Mouse (Mus musculus): ENCODE measurements around the gene Lgals9. TPM values are rescaled to one million over a fixed set of nuclear protein-coding genes. Genes with fewer than 3 reads are reported as not detected.
A peak's percentile ranks its signal among the peaks of the same experiment; 100 is the strongest.

Gene Lgals9
- polyA plus RNA-seq, 1 experiment: not detected

GRCm38 (mm10) chr11:79019839-79020534 is 35.2 kb upstream of the Lgals9 start:
- TF ChIP-seq POLR2A (IDR thresholded peaks at IDR 0.05; ENCODE audit: insufficient read depth, low read depth, low read length): no peak
- TF ChIP-seq CTCF (IDR thresholded peaks at IDR 0.05; ENCODE audit: insufficient read depth, low read depth, low read length): peak; percentile 51; the same call in 1 of the 2 replicates
- no peak overlapping the region for H3K4me3 ChIP-seq (ENCODE audit: insufficient read depth, low read depth, low read length)
- 75% methylated on average over 17 of the region's 17 CpGs for WGBS
- peaks cover 8% of the 10 kb centered on the region for H3K4me1 ChIP-seq (ENCODE audit: control insufficient read depth, insufficient read depth, low read length)
- no peak overlapping the region for H3K27ac ChIP-seq (ENCODE audit: insufficient read depth, low read depth, low read length)

GRCm38 (mm10) chr11:79018954-79019704 is 34.4 kb upstream of the Lgals9 start:
- TF ChIP-seq CTCF (IDR thresholded peaks at IDR 0.05; ENCODE audit: insufficient read depth, low read depth, low read length) (peak; percentile 53; the same call in 1 of the 2 replicates), POLR2A (IDR thresholded peaks at IDR 0.05; ENCODE audit: insufficient read depth, low read depth, low read length) (no peak)
- Histone ChIP-seq H3K4me3 (ENCODE audit: insufficient read depth, low read depth, low read length) (no peak overlapping the region), H3K4me1 (ENCODE audit: control insufficient read depth, insufficient read depth, low read length) (peaks cover 8% of the 10 kb centered on the region), H3K27ac (ENCODE audit: insufficient read depth, low read depth, low read length) (no peak overlapping the region)
- 50% methylated on average over 11 of the region's 11 CpGs for WGBS

GRCm38 (mm10) chr11:79017161-79017606 is 32.4 kb upstream of the Lgals9 start:
- TF ChIP-seq CTCF (IDR thresholded peaks at IDR 0.05; ENCODE audit: insufficient read depth, low read depth, low read length): no peak
- no peak for TF ChIP-seq POLR2A (IDR thresholded peaks at IDR 0.05; ENCODE audit: insufficient read depth, low read depth, low read length)
- peaks cover 8% of the 10 kb centered on the region for H3K4me1 ChIP-seq (ENCODE audit: control insufficient read depth, insufficient read depth, low read length)
- 75% methylated on average over 7 of the region's 7 CpGs for WGBS

GRCm38 (mm10) chr11:79016236-79016635 is 31.5 kb upstream of the Lgals9 start:
- 58% methylated on average over 12 of the region's 12 CpGs for WGBS
- Histone ChIP-seq H3K27ac (ENCODE audit: insufficient read depth, low read depth, low read length) (no peak overlapping the region), H3K4me3 (ENCODE audit: insufficient read depth, low read depth, low read length) (no peak overlapping the region), H3K4me1 (ENCODE audit: control insufficient read depth, insufficient read depth, low read length) (peaks cover 8% of the 10 kb centered on the region)
- TF ChIP-seq CTCF (IDR thresholded peaks at IDR 0.05; ENCODE audit: insufficient read depth, low read depth, low read length): no peak
- no peak for TF ChIP-seq POLR2A (IDR thresholded peaks at IDR 0.05; ENCODE audit: insufficient read depth, low read depth, low read length)

More at GRCm38 (mm10) chr11:79017161-79017606, 32.4 kb upstream of the Lgals9 start:
- Histone ChIP-seq H3K27ac (ENCODE audit: insufficient read depth, low read depth, low read length) (no peak overlapping the region), H3K4me3 (ENCODE audit: insufficient read depth, low read depth, low read length) (no peak overlapping the region)

- 85% methylated on average over 24 of the region's 24 CpGs for WGBS
- H3K4me3 ChIP-seq (ENCODE audit: insufficient read depth, low read depth, low read length): no peak overlapping the region
- no peak overlapping the region for H3K27ac ChIP-seq (ENCODE audit: insufficient read depth, low read depth, low read length)
- TF ChIP-seq POLR2A (IDR thresholded peaks at IDR 0.05; ENCODE audit: insufficient read depth, low read depth, low read length) (no peak), CTCF (IDR thresholded peaks at IDR 0.05; ENCODE audit: insufficient read depth, low read depth, low read length) (no peak)
- H3K4me1 ChIP-seq (ENCODE audit: control insufficient read depth, insufficient read depth, low read length): peaks cover 8% of the 10 kb centered on the region
Measured at GRCm38 (mm10) chr11:79015660-79016215, 31.0 kb upstream of the Lgals9 start.

GRCm38 (mm10) chr11:79014602-79015325 is 30.0 kb upstream of the Lgals9 start:
- Histone ChIP-seq H3K4me1 (ENCODE audit: control insufficient read depth, insufficient read depth, low read length) (peaks cover 8% of the 10 kb centered on the region), H3K4me3 (ENCODE audit: insufficient read depth, low read depth, low read length) (no peak overlapping the region), H3K27ac (ENCODE audit: insufficient read depth, low read depth, low read length) (no peak overlapping the region)
- WGBS: 79% methylated on average over 15 of the region's 15 CpGs
- TF ChIP-seq CTCF (IDR thresholded peaks at IDR 0.05; ENCODE audit: insufficient read depth, low read depth, low read length): no peak
- TF ChIP-seq POLR2A (IDR thresholded peaks at IDR 0.05; ENCODE audit: insufficient read depth, low read depth, low read length): no peak

GRCm38 (mm10) chr11:79013806-79014205 is 29.1 kb upstream of the Lgals9 start:
- 72% methylated on average over 9 of the region's 9 CpGs for WGBS
- Histone ChIP-seq H3K4me3 (ENCODE audit: insufficient read depth, low read depth, low read length) (no peak overlapping the region), H3K4me1 (ENCODE audit: control insufficient read depth, insufficient read depth, low read length) (peaks cover 8% of the 10 kb centered on the region), H3K27ac (ENCODE audit: insufficient read depth, low read depth, low read length) (no peak overlapping the region)
- TF ChIP-seq POLR2A (IDR thresholded peaks at IDR 0.05; ENCODE audit: insufficient read depth, low read depth, low read length) (no peak), CTCF (IDR thresholded peaks at IDR 0.05; ENCODE audit: insufficient read depth, low read depth, low read length) (no peak)

GRCm38 (mm10) chr11:79013056-79013455 is 28.3 kb upstream of the Lgals9 start:
- no peak overlapping the region for H3K27ac ChIP-seq (ENCODE audit: insufficient read depth, low read depth, low read length)
- H3K4me1 ChIP-seq (ENCODE audit: control insufficient read depth, insufficient read depth, low read length): peaks cover 8% of the 10 kb centered on the region
- TF ChIP-seq POLR2A (IDR thresholded peaks at IDR 0.05; ENCODE audit: insufficient read depth, low read depth, low read length): no peak
- TF ChIP-seq CTCF (IDR thresholded peaks at IDR 0.05; ENCODE audit: insufficient read depth, low read depth, low read length): no peak
- H3K4me3 ChIP-seq (ENCODE audit: insufficient read depth, low read depth, low read length): no peak overlapping the region

All from olfactory bulb, adult 2 months (tissue).